Mouse (Mus musculus): ENCODE measurements around the gene Ppard. TPM values are rescaled to one million over a fixed set of nuclear protein-coding genes. Genes with fewer than 3 reads are reported as not detected.
A peak's percentile ranks its signal among the peaks of the same experiment; 100 is the strongest.

The Ppard gene
- total RNA-seq, 2 experiments from 2014 or later = 27.1 to 28.9 TPM

- DNase-seq (ENCODE audit: low spot score in 2 of 2) = peak; percentile 70 to 80
These were observed 8.7 kb upstream of the Ppard start for GRCm38 (mm10) chr17:28223561-28224391.

GRCm38 (mm10) chr17:28224615-28225014 lies 7.9 kb upstream of the Ppard start:
- no peak for DNase-seq (ENCODE audit: low spot score in 2 of 2)

- peak; percentile 87 to 93 for DNase-seq (ENCODE audit: low spot score in 2 of 2)
These were observed 6.5 kb upstream of the Ppard start for GRCm38 (mm10) chr17:28226014-28226413.

GRCm38 (mm10) chr17:28230486-28230885 lies 2.0 kb upstream of the Ppard start:
- DNase-seq (ENCODE audit: low spot score in 2 of 2) = no peak

GRCm38 (mm10) chr17:28231026-28231736 lies 1.3 kb upstream of the Ppard start:
- DNase-seq (ENCODE audit: low spot score in 2 of 2) = no peak

DNA sequence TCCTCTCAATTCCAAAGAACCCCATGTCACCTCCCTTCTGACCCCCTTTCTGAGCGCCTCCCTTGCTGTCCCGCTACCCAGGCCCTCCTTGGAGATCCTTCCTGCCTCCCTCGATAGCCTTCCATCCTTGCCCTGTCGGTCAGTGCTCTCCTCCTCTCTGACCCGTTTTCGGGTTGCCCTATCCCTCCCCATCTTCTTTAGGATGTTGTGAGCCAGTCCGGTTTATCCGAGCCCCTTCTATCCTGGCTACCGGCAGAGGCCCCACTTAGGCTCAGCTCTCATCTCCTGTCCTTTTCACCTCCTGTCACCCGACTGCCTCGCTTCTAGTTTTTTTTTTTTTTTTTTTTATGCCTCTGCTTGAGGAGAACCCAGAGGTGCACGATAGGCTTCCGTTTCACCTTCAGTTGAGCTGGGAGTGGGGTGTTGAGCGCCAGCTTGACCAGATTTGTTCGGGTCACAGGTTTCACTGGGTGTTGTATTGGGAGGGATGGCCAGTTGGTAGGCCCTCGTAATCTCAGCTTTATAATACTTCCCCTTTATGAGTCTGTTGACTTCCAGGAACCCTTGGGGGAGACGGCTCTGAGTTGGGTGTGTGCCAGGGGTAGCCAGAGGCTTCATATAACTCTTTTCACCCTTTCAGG lies 711 bp downstream of the Ppard start:
- no peak for DNase-seq (ENCODE audit: low spot score in 2 of 2)

- no peak for DNase-seq (ENCODE audit: low spot score in 2 of 2)
These were observed 2.1 kb downstream of the Ppard start for GRCm38 (mm10) chr17:28234641-28235040.

DNA sequence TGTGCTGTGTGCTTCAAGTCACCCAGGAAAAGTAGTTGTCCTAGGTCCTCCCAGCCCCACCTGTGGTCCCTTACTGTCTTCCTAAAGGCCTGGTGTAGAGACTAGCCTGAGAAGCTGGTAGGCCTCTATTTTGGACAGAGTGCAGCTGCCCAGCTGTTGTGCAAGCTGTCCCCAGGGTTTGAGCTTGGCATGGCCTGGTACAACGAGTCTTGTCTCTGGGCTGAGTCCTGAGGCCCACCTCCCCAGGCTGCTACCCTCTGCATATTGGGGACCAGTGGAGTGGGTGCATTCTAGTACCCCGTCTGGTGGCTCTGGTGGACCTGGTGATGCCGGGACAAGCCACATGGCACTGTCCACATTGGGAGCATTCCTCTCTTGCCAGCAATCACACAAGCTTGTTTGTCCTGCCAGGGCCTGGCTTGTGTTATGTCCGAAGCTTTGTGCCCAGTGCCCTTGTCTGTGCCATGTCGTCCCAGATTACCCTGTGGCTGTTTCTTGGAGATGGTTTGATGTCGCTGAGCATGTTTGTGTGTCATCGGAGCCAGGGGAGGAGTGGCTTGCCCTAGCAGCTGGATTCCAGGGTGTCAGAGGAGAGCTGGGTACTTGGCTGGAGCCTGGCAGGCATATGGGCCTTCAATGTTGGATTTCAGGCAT lies 3.6 kb downstream of the Ppard start:
- DNase-seq (ENCODE audit: low spot score in 2 of 2) = peak; percentile 36 to 49

DNA sequence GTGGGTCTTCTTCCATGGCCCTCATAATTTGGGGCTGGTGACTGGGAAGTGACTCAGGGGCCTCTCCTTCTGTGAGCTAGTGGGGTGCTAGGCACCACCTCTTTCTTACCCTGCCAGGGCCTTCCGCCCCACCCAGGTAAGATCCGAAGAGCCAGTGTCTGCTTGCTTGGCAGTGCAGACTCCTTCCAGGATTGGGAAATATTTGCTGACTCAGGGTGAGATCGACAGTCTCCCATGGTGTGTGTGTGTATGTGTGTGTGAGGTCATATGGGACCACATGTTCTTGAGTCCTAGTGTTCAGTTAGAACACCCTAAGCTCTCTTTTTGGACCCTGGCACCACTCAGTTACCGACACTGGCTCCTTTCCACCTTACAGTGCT lies 4.1 kb downstream of the Ppard start:
- DNase-seq (ENCODE audit: low spot score in 2 of 2) = no peak

DNA sequence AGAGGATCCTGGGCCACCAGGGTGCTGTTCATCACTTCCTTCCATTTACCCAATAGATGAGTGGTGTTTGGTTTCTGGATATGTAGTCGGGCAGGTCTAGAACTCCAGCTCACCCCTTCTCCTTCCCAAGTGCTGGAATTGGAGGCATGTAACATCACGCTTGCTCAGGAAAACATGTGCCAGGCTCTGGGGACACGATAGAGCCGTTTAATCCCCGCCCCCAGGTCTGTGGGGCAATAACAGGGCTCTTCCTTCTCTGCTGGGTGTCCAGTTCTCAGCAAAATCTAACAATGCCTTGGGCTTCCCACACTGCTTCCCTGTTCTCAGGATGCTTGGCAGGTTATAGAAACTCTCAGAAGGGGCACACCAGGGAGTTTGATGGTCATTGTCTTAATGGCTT lies 4.9 kb downstream of the Ppard start:
- no peak for DNase-seq (ENCODE audit: low spot score in 2 of 2)

DNA sequence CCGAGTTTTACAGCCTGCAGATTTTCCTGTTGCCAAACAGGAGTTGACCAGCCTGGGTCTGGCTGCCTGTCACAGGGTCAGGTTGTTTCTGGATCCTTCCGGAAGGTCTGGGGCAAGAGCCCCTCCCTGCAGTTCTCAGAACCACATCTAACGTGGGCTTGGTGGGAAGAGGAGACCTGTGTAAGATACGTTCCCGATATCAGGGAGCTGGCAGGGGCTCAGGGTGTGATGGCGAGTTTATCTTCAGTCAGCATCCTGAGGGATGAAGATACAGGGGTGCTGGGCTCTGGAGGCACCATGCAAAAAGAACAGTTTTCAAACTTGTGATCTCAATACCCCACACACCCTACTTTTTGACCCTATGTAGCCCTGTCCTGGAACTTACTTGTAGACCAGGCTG lies 5.4 kb downstream of the Ppard start:
- DNase-seq (ENCODE audit: low spot score in 2 of 2) = no peak

DNA sequence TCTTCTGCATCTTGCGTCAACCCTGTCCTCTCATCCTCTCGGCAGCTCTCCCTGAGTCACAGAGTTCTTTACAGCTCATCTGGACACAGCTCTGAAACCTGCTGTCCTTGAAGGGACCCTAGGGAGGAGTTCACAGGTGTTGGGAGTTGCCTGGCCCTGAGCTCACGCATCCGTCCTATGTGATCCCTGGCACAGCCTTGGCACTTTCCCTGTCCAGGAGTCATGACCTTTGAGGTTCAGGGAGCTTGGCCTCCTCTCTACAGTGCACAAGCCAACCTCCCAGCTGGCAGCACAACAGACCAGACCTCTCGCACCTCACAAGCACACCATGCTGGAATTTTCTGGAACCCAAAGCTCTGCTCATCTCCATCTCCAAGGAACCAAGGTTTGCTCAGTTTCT lies 8.3 kb downstream of the Ppard start:
- no peak for DNase-seq (ENCODE audit: low spot score in 2 of 2)

DNA sequence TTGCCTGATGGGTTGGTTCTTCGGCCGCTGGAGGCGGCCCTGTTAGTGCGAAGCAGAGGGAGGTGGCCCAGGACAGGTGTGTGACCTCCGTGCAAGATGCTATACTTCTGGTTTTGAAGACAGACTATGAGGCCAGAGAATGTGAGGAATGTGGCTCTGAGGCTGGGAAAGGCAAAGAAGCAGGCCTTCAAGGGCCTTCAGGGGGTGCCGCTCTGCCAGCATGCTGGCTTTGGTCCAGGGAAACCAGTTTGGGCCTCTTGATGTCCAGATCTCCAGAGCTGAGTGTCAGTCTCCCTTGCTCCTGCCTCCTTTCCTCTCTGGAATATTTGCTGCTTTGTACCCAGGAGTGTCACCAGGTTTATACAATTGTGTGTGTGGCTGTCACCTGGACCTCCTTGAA lies 9.8 kb downstream of the Ppard start:
- DNase-seq (ENCODE audit: low spot score in 2 of 2) = no peak

DNA sequence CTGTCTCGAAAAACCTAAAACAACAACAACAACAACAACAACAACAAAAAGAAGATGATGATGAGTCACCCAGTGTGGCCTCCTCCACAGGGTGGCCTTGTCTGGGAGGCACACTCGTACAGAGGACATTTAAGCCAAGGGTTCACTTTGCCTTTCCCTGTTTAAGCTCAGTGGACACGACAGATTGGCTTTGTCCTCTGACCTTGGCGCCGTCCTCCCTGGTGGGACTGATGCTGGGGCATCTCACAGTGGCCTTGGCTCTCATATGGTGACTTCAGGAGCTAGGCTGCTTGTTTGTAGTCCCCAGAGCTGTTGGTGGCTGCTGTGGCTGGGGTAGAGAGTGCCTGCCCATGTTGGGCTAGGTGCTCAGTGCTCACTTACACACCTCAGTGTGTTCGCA lies 11.7 kb downstream of the Ppard start:
- DNase-seq (ENCODE audit: low spot score in 2 of 2) = no peak

- peak; percentile 49 to 66 for DNase-seq (ENCODE audit: low spot score in 2 of 2)
These were observed 12.2 kb downstream of the Ppard start for GRCm38 (mm10) chr17:28244714-28245113.

GRCm38 (mm10) chr17:28246640-28247039 lies 14.1 kb downstream of the Ppard start:
- no peak for DNase-seq (ENCODE audit: low spot score in 2 of 2)

GRCm38 (mm10) chr17:28247613-28248012 lies 15.1 kb downstream of the Ppard start:
- DNase-seq (ENCODE audit: low spot score in 2 of 2) = no peak

DNA sequence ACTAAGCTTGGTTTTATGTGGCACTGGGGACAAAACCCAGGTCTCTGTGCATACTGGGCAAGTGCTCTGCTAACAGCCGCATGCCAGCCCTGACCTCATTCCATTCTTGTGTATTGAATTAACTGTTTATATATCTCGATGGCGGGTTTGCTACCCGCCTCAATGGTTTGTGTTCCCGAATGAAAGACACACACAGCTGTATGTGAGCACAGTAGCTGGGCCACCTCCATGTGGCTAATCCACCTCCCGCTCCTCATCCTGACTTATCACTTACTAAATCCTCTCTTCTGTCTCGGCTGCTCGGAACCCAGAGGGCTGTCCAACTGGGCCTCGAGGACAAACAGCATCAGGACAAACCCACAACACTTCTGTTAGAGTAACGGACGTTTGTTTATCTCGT lies 16.6 kb downstream of the Ppard start:
- no peak for DNase-seq (ENCODE audit: low spot score in 2 of 2)

DNA sequence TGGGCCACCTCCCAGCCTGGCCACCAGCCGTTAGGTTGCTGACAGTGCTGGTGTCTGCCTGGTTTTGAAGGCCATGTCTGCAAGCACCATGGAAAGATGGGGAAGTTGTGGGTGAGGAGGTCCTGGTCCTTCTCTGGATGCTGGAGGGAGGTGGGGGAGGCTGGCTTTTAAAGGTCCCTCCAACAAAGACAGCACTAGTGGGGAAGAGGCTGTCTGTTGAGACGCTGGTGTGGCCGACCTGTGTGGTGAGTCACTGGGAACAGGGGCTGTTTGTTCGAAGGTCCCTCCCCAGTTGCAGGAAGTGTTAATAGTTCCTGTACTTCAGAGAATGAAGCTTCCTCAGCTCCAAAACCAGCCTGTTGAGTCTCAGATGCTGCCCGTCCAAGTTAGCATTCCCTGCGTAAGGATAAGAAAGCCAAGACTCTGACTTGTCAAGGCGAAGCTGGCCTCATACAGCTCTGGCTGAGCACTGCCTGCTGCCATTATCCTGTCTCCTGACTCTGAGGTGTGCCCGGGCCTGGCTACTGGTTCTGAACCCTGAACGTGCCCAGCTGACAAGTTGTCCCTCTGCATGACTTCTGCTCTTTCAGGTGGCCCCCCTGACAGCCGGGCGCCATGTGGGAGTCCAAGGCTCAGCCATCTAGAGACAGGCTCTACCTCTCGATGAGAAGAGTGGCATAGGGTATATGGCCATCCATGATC lies 19.2 kb downstream of the Ppard start:
- DNase-seq (ENCODE audit: low spot score in 2 of 2) = no peak

- no peak for DNase-seq (ENCODE audit: low spot score in 2 of 2)
These were observed 19.8 kb downstream of the Ppard start for GRCm38 (mm10) chr17:28252281-28252648.

- no peak for DNase-seq (ENCODE audit: low spot score in 2 of 2)
These were observed 20.7 kb downstream of the Ppard start for GRCm38 (mm10) chr17:28253216-28253615.
